Mouse (Mus musculus) CH12.LX (cell line): ENCODE data around the gene Rnf43. TPM values are rescaled to one million over a fixed set of nuclear protein-coding genes. Genes with fewer than 3 reads are reported as not detected.
A peak's percentile ranks its signal among the peaks of the same experiment; 100 is the strongest.

Experiments used
- DNase-seq: peaks from one replicate; pipeline ENCODE4 v3.0.0-alpha.2; 2013; ENCODE audit errors: extremely low read depth
- H3K27ac ChIP-seq: 2 replicates; pipeline ENCODE4 v1.5.1; 2012; ENCODE audit warnings: low read depth, mild to moderate bottlenecking, control low read depth, moderate library complexity; ENCODE audit not compliant: insufficient read depth
- H3K27me3 ChIP-seq: replicated peaks from 2 replicates; pipeline ENCODE3; 2012; ENCODE audit warnings: inconsistent platforms
- H3K36me3 ChIP-seq, 2 experiments: replicated peaks in 1 of 2; 2 replicates each; pipeline versions ENCODE3 to v1.6.1; 2012; ENCODE audit warnings: inconsistent platforms in 1 of 2, low read length in 1 of 2, mild to moderate bottlenecking in 1 of 2, mixed read lengths in 1 of 2, moderate library complexity in 1 of 2; ENCODE audit not compliant: control insufficient read depth in 1 of 2, insufficient read depth in 1 of 2
- H3K4me1 ChIP-seq, 2 experiments: 2 replicates each; pipeline ENCODE4 v1.6.1; 2012; ENCODE audit warnings: inconsistent platforms in 1 of 2, moderate library complexity in 1 of 2; ENCODE audit not compliant: insufficient read depth in 2 of 2, control insufficient read depth in 1 of 2
- H3K4me2 ChIP-seq: 2 replicates; pipeline ENCODE4 v1.6.1; 2012; ENCODE audit warnings: low read depth, mild to moderate bottlenecking, control low read depth; ENCODE audit not compliant: poor library complexity, insufficient read depth, severe bottlenecking
- H3K4me3 ChIP-seq, 3 experiments: fragments of 150-350 bp in 1 of 3; sonication (generic) in 1 of 3; replicated peaks in 1 of 3; 2 replicates each; pipeline versions ENCODE3 to v1.5.1; 2011 to 2012; ENCODE audit warnings: low read depth in 2 of 3, low read length in 2 of 3, mild to moderate bottlenecking in 2 of 3, moderate library complexity in 2 of 3, control low read depth in 1 of 3, improper control_type of control experiment in 1 of 3, inconsistent platforms in 1 of 3, mixed read lengths in 1 of 3; ENCODE audit not compliant: poor library complexity in 1 of 3
- H3K79me2 ChIP-seq: replicated peaks from 2 replicates; pipeline ENCODE4 v1.6.1; 2012; ENCODE audit warnings: mild to moderate bottlenecking, moderate library complexity; ENCODE audit not compliant: control insufficient read depth, poor library complexity, insufficient read depth, severe bottlenecking; ENCODE audit errors: extremely low read depth
- H3K9ac ChIP-seq: 2 replicates; pipeline ENCODE4 v1.6.1; 2012; ENCODE audit warnings: low read depth, mild to moderate bottlenecking, control low read depth, moderate library complexity; ENCODE audit not compliant: insufficient read depth
- H3K9me3 ChIP-seq: replicated peaks from 2 replicates; pipeline ENCODE3; 2012; ENCODE audit warnings: low read length, inconsistent platforms, mixed read lengths
- CHD1 ChIP-seq: IDR thresholded peaks from 2 replicates; pipeline ENCODE4 v1.6.1; 2012; ENCODE audit warnings: low read depth, low read length, improper control_type of control experiment, inconsistent platforms
- CHD2 ChIP-seq: IDR thresholded peaks from 2 replicates; pipeline ENCODE4 v1.6.1; 2011; ENCODE audit warnings: low read length, improper control_type of control experiment
- CTCF ChIP-seq, 2 experiments: IDR thresholded peaks in 1 of 2; conservative IDR thresholded peaks in 1 of 2; 2 replicates each; pipeline ENCODE4 v1.5.1; 2011 to 2012; ENCODE audit warnings: low read depth in 2 of 2, low read length in 2 of 2, improper control_type of control experiment in 1 of 2, inconsistent platforms in 1 of 2, mild to moderate bottlenecking in 1 of 2, moderate library complexity in 1 of 2
- ELF1 ChIP-seq: IDR thresholded peaks from 2 replicates; pipeline ENCODE4 v1.6.1; 2014; ENCODE audit warnings: low read depth, mild to moderate bottlenecking, inconsistent platforms, low read length, improper control_type of control experiment
- GABPA ChIP-seq: IDR thresholded peaks from 2 replicates; pipeline ENCODE4 v1.6.1; 2012; ENCODE audit warnings: low read depth, low read length, improper control_type of control experiment, inconsistent platforms; ENCODE audit not compliant: insufficient replicate concordance
- HCFC1 ChIP-seq: IDR thresholded peaks from 2 replicates; pipeline ENCODE4 v1.6.1; 2012; ENCODE audit warnings: low read depth, mild to moderate bottlenecking, inconsistent platforms, low read length, improper control_type of control experiment
- IRF4 ChIP-seq: IDR thresholded peaks from 2 replicates; pipeline ENCODE4 v1.6.1; 2014; ENCODE audit warnings: low read depth, mild to moderate bottlenecking, inconsistent platforms, low read length, improper control_type of control experiment
- JUN ChIP-seq: IDR thresholded peaks from 2 replicates; pipeline ENCODE4 v1.6.1; 2011; ENCODE audit warnings: low read depth, mild to moderate bottlenecking, low read length, improper control_type of control experiment, moderate library complexity; ENCODE audit not compliant: insufficient read depth
- KAT2A ChIP-seq: IDR thresholded peaks from 2 replicates; pipeline ENCODE4 v1.6.1; 2012; ENCODE audit warnings: low read length, improper control_type of control experiment, inconsistent platforms; ENCODE audit not compliant: insufficient replicate concordance
- MAX ChIP-seq: IDR thresholded peaks from 2 replicates; pipeline ENCODE4 v1.6.1; 2011; ENCODE audit warnings: low read length, improper control_type of control experiment
- MXI1 ChIP-seq: IDR thresholded peaks from 2 replicates; pipeline ENCODE4 v1.6.1; 2011; ENCODE audit warnings: mild to moderate bottlenecking, low read depth, low read length, improper control_type of control experiment
- NELFE ChIP-seq: IDR thresholded peaks from 2 replicates; pipeline ENCODE4 v1.6.1; 2011; ENCODE audit warnings: low read depth, low read length, improper control_type of control experiment
- NRF1 ChIP-seq: IDR thresholded peaks from 2 replicates; pipeline ENCODE4 v1.6.1; 2014; ENCODE audit warnings: low read depth, mild to moderate bottlenecking, inconsistent platforms, low read length, improper control_type of control experiment, moderate library complexity
- RAD21 ChIP-seq: IDR thresholded peaks from 2 replicates; pipeline ENCODE4 v1.6.1; 2011; ENCODE audit warnings: low read depth, mild to moderate bottlenecking, low read length, improper control_type of control experiment, moderate library complexity
- RCOR1 ChIP-seq: conservative IDR thresholded peaks from 2 replicates; pipeline ENCODE4 v1.6.1; 2012; ENCODE audit warnings: low read depth, mild to moderate bottlenecking, inconsistent platforms, low read length, improper control_type of control experiment
- SIN3A ChIP-seq: IDR thresholded peaks from 2 replicates; pipeline ENCODE4 v1.6.1; 2012; ENCODE audit warnings: low read length, improper control_type of control experiment, inconsistent platforms
- SMC3 ChIP-seq: IDR thresholded peaks from 2 replicates; pipeline ENCODE4 v1.6.1; 2011; ENCODE audit warnings: low read depth, low read length, improper control_type of control experiment
- TBP ChIP-seq: conservative IDR thresholded peaks from 2 replicates; pipeline ENCODE4 v1.6.1; 2011; ENCODE audit warnings: low read depth, low read length, improper control_type of control experiment
- TCF12 ChIP-seq: IDR thresholded peaks from 2 replicates; pipeline ENCODE4 v1.6.1; 2014; ENCODE audit warnings: low read depth, mild to moderate bottlenecking, inconsistent platforms, low read length, improper control_type of control experiment
- UBTF ChIP-seq: IDR thresholded peaks from 2 replicates; pipeline ENCODE4 v1.6.1; 2012; ENCODE audit warnings: low read depth, mild to moderate bottlenecking, inconsistent platforms, low read length, improper control_type of control experiment, moderate library complexity
- USF1 ChIP-seq: IDR thresholded peaks from 2 replicates; pipeline ENCODE4 v1.6.1; 2014; ENCODE audit warnings: low read depth, mild to moderate bottlenecking, inconsistent platforms, low read length, improper control_type of control experiment
- USF2 ChIP-seq: conservative IDR thresholded peaks from 2 replicates; pipeline ENCODE4 v1.6.1; 2011; ENCODE audit warnings: low read depth, low read length, improper control_type of control experiment
- ZC3H11A ChIP-seq: IDR thresholded peaks from 2 replicates; pipeline ENCODE4 v1.6.1; 2012; ENCODE audit warnings: low read depth, mild to moderate bottlenecking, inconsistent platforms, low read length, improper control_type of control experiment
- ZKSCAN1 ChIP-seq: IDR thresholded peaks from 2 replicates; pipeline ENCODE4 v1.6.1; 2012; ENCODE audit warnings: low read depth, inconsistent platforms, low read length, improper control_type of control experiment, borderline replicate concordance
- ZMIZ1 ChIP-seq: IDR thresholded peaks from 2 replicates; pipeline ENCODE4 v1.6.1; 2012; ENCODE audit warnings: low read depth, mild to moderate bottlenecking, inconsistent platforms, low read length, improper control_type of control experiment
- dilution Hi-C: fragments of 300-500 bp; cut with MboI; formaldehyde crosslinking; loops from 2 replicates; pipeline ENCODE4 v1.14.3; 2020; ENCODE audit warnings: low sequenced_read_pairs; ENCODE audit not compliant: extremely low pct_unique_long_range_greater_than_20kb, extremely low pct_ligation_motif_present
- in situ Hi-C: fragments of 300-500 bp; cut with MboI; formaldehyde crosslinking; loops from 3 replicates; pipeline ENCODE4 v1.14.3; 2019; ENCODE audit warnings: low sequenced_read_pairs, low pct_ligation_motif_present, low pct_unique_long_range_greater_than_20kb, mixed read lengths
- polyA plus RNA-seq: library from polyadenylated mRNA; unstranded; fragments of >175 nt; gene quantifications from 2 replicates; pipeline ENCODE4 v1.2.1, GENCODE M21; 2012; ENCODE audit warnings: low read depth; ENCODE audit not compliant: insufficient read length
- total RNA-seq, 2 experiments: library from RNA; depleted of rRNA; stranded (reverse); fragments of 300-350 nt in 1 of 2; fragments of >200 nt in 1 of 2; gene quantifications; 2 replicates each; pipeline ENCODE4 v1.2.3; 2012 to 2014

Gene Rnf43
- total and polyA plus RNA-seq, 3 experiments = 12.2 to 27.7 (median 26.3) TPM

DNA sequence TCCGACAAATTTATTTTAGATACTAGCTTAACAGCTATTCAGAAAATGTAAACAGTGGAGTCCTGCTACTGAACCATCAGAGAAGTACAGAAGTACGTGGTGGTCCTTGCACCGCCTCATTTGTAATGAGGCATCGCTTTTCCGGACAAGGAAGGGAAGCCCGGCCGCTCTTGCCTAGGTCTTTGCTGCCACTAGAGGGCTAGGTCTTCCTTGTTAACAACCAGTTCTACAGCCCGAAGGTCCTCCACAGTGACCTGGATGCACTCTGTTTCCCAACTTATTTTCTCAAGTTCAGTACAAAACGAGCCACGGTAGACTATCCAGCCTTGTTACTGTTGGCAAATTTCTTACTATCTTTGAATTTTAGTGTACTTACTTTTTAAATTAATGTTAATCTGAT, 32.7 kb upstream of the Rnf43 start:
- no peak for TF ChIP-seq NRF1
- 0 out of 2 replicates have a peak, but pooled peaks have one; percentile 42 for TF ChIP-seq MXI1
- TF ChIP-seq CTCF (conservative IDR thresholded peaks at IDR 0.05 in 1 of 2, IDR thresholded peaks at IDR 0.05 in 1 of 2; ENCODE audit: low read depth in 2 of 2, low read length in 2 of 2) = peak; percentile 76 to 92
- TF ChIP-seq SMC3 = peak; percentile 94
- peak; percentile 42; the same call in 1 of the 2 replicates for TF ChIP-seq ZC3H11A
- peak; percentile 56; the same call in 1 of the 2 replicates for TF ChIP-seq NELFE
- TF ChIP-seq ELF1 = peak; percentile 77
- peak; percentile 30; the same call in 1 of the 2 replicates for TF ChIP-seq TCF12
- TF ChIP-seq IRF4 = peak; percentile 45; the same call in 1 of the 2 replicates
- TF ChIP-seq SIN3A = peak; percentile 57; the same call in 1 of the 2 replicates
- no peak for TF ChIP-seq TBP
- TF ChIP-seq GABPA = no peak
- TF ChIP-seq RAD21 = peak; percentile 85
- H3K4me2 ChIP-seq = peak overlapping the region; percentile 58
- peak; percentile 70 for DNase-seq
- H3K27ac ChIP-seq = no peak overlapping the region
- no peaks in the 10 kb centered on the region for H3K79me2 ChIP-seq
- H3K4me1 ChIP-seq = peaks cover 2 to 9% of the 10 kb centered on the region in 2 experiments; a peak in 3 of 4 replicates
- no peaks in the 10 kb centered on the region for H3K27me3 ChIP-seq
- no peaks in the 10 kb centered on the region for H3K9me3 ChIP-seq
- H3K9ac ChIP-seq = 0 out of 2 replicates have a peak overlapping the region, but pooled peaks have one; percentile 28
- H3K36me3 ChIP-seq = peaks cover 0 to 2% of the 10 kb centered on the region in 2 experiments
- no peak overlapping the region for H3K4me3 ChIP-seq
- in situ Hi-C loops = no loop called here
- dilution Hi-C loops = no loop called here

DNA sequence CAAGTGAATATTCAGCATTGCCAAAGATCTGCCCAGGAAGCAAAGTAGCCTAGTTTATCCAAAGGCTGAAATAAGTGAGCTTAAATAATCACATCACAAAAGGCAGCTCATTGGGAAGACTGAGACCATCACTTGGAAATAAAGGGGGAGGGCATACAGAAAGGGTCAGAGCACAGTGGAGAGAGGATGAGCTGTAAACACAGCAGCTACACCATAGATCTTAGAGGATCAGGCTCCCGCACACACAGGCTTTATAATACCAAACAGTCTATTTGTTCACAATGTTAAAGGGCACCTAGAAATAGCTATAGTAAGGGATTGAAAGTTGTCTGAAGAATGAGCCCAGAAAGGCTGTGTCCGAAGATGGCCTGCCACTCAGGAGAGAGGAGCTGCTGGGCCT, 23.7 kb upstream of the Rnf43 start:
- no peak for TF ChIP-seq SIN3A
- TF ChIP-seq TCF12 = no peak
- in situ Hi-C loops = no loop called here
- no peaks in the 10 kb centered on the region for H3K27me3 ChIP-seq
- peak overlapping the region; percentile 81 for H3K9ac ChIP-seq
- no peaks in the 10 kb centered on the region for H3K36me3 ChIP-seq
- no peaks in the 10 kb centered on the region for H3K79me2 ChIP-seq
- no peaks in the 10 kb centered on the region for H3K9me3 ChIP-seq
- peak overlapping the region; percentile 14; the same call in 1 of the 2 replicates for H3K27ac ChIP-seq
- peaks cover 0 to 22% of the 10 kb centered on the region in 2 experiments; a peak in 3 of 4 replicates for H3K4me1 ChIP-seq
- dilution Hi-C loops = no loop called here
- H3K4me3 ChIP-seq = peak overlapping the region; percentile 55 to 63 (median 60)
- DNase-seq = no peak
- H3K4me2 ChIP-seq = peak overlapping the region; percentile 35

DNA sequence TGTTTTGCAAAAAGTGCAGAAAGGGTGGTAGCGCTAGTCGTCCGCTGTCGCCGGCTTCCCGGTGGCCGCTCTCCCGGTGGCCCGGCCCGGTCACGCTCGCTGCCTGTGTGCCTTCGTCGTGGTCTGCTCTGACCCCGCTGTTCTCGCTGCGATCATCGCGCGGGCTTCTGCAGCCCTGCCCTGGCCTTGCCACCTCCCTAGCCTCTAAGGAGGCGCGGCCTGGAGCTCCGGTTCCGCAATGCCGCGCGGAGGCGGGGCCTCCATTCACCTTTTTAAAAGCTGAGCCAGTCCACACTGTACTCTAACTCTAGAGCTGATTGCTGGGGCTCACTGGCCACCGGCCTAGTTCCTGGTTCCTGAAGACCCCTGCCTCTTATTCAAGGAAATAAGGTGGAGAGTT, 23.3 kb upstream of the Rnf43 start:
- in situ Hi-C loops (no loop called here), dilution Hi-C loops (no loop called here)
- H3K9ac ChIP-seq = peak overlapping the region; percentile 81
- peaks cover 0 to 22% of the 10 kb centered on the region in 2 experiments; a peak in 3 of 4 replicates for H3K4me1 ChIP-seq
- no peaks in the 10 kb centered on the region for H3K27me3 ChIP-seq
- H3K4me2 ChIP-seq = peak overlapping the region; percentile 60
- no peaks in the 10 kb centered on the region for H3K36me3 ChIP-seq
- H3K79me2 ChIP-seq = no peaks in the 10 kb centered on the region
- no peaks in the 10 kb centered on the region for H3K9me3 ChIP-seq
- H3K4me3 ChIP-seq = peak overlapping the region; percentile 55 to 63 (median 60)
- H3K27ac ChIP-seq = peak overlapping the region; percentile 14; the same call in 1 of the 2 replicates
- peak; percentile 88 for DNase-seq
- peak; percentile 92 for TF ChIP-seq TBP
- TF ChIP-seq USF2 = no peak
- no peak for TF ChIP-seq CHD2
- no peak for TF ChIP-seq JUN
- TF ChIP-seq USF1 = no peak
- TF ChIP-seq RCOR1 = no peak
- no peak for TF ChIP-seq CHD1
- TF ChIP-seq MAX = peak; percentile 80; the same call in 1 of the 2 replicates
- TF ChIP-seq HCFC1 = peak; percentile 64; the same call in 1 of the 2 replicates
- TF ChIP-seq ZMIZ1 = peak; percentile 86; the same call in 1 of the 2 replicates
- peak; percentile 95 for TF ChIP-seq UBTF
- TF ChIP-seq KAT2A = no peak
- TF ChIP-seq ZKSCAN1 = no peak
